Mouse (Mus musculus) cerebellum, adult 2 months (tissue): ENCODE measurements at regions not wholly inside any gene's neighbourhood (a gene's known extent, or its start where the extent isn't known, plus 50 kb on each side); places are given as distances from the start of the nearest gene placed in this dataset.

Experiments
- CTCF ChIP-seq: fragments of 200-500 bp; IDR thresholded peaks from 2 replicates; pipeline ENCODE4 v1.5.1; 2011; ENCODE audit warnings: low read depth, mild to moderate bottlenecking, control low read depth, low read length, moderate library complexity, borderline replicate concordance; ENCODE audit not compliant: insufficient read depth
- POLR2A ChIP-seq: fragments of 200-500 bp; IDR thresholded peaks from 2 replicates; pipeline ENCODE4 v1.6.1; 2011; ENCODE audit warnings: low read length, control low read depth, borderline replicate concordance; ENCODE audit not compliant: insufficient read depth

DNA sequence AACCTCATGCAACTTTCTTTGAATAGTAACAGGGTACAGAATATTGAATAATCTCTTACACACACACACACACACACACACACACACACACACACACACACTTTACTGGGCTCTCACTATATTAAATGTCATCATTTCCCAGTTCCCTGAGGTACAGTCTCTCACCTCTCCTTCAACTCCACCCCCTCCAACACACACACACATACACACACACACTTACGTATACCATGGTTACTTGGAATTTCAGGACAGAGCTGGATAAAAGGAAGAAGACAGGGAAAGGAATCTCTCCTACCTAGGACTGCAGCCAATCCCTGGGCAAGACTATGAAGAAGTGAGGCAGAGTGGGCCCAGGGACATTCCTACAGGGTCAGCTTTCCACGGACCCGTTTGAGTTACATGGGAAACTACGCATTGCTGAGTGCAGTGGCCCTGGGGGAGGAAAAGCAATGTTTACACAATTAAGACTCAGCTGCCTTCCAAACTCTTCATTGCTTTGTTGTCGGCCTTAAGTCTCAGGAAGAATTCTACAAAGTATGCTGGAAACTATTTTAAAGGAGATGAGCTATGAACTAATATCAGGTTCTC is 61.0 kb upstream of the Spats2l start:
- TF ChIP-seq CTCF (no peak), POLR2A (no peak)
